Mouse (Mus musculus): ENCODE results near the gene Shisa8. TPM values are rescaled to one million over a fixed set of nuclear protein-coding genes. Genes with fewer than 3 reads are reported as not detected.

Gene Shisa8
- polyA plus RNA-seq, 1 experiment from 2014 or later = 0.66 TPM

DNA sequence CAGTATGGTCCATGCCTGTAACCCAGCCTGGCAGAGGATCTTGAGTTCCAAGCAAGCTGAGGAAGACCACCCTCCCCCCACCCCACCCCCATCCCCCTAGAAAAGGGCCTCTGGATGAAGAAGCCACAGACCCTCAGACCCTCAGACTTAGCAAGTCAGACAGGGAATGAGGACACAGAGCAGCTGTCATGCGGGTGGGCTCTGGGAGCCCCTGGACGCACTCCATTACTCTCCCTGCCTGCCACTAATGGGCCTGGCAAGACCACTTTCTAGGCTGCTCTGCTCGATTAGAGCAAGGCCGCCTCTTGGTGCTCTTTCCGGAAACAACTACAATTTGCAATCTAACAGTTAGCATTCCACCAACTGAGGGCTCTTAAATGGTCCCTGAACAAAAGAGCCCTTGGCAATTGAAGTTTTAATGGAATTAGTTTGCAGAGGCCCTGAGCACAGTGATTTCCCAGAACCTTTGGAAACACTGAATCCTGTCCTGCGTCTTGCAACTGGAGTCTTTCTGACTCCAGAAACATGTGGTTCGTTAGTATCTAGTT lies 34.8 kb downstream of the Shisa8 start:
- no peaks in the 10 kb centered on the region for H3K9me3 ChIP-seq (replicated peaks; ENCODE audit: low read length)
- no peaks in the 10 kb centered on the region for H3K4me1 ChIP-seq (replicated peaks; ENCODE audit: insufficient read depth, low read length)
- H3K36me3 ChIP-seq (ENCODE audit: insufficient read depth, low read length) = peaks cover 84% of the 10 kb centered on the region
- no peak for TF ChIP-seq CTCF (IDR thresholded peaks at IDR 0.05; ENCODE audit: low read depth)
- no peak for ATAC-seq (replicated peaks; ENCODE audit: low FRiP score, low read depth)
- H3K4me2 ChIP-seq (ENCODE audit: low read length) = no peak overlapping the region
- H3K27ac ChIP-seq = no peak overlapping the region
- WGBS = 71% methylated on average over 7 of the region's 7 CpGs
- no peak overlapping the region for H3K9ac ChIP-seq (ENCODE audit: low read depth, low read length)
- no peaks in the 10 kb centered on the region for H3K27me3 ChIP-seq (ENCODE audit: insufficient read depth, low read length)
- no peak for DNase-seq (ENCODE audit: low spot score)
- H3K4me3 ChIP-seq (replicated peaks; ENCODE audit: low read depth, low read length) = no peak overlapping the region

DNA sequence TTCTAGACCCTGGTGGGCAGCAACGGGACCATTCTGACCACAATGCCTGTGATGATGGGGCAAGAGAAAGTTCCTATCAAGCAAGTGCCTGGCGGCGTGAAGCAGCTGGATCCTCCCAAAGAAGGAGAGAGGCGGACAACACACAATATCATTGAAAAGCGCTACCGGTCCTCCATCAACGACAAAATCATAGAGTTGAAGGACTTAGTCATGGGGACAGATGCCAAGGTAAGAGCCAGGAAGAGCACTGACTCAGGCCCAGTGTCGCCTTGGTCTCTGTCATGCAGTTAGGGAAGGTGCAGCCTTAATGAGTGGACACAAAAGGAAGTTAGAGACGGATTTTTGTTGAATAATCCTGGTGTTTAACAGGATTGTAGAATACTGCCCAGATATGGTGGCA lies 37.5 kb downstream of the Shisa8 start:
- Histone ChIP-seq H3K36me3 (ENCODE audit: insufficient read depth, low read length) (peaks cover 80% of the 10 kb centered on the region), H3K27me3 (ENCODE audit: insufficient read depth, low read length) (no peaks in the 10 kb centered on the region), H3K4me1 (replicated peaks; ENCODE audit: insufficient read depth, low read length) (no peaks in the 10 kb centered on the region), H3K4me3 (replicated peaks; ENCODE audit: low read depth, low read length) (no peak overlapping the region), H3K4me2 (ENCODE audit: low read length) (no peak overlapping the region), H3K27ac (no peak overlapping the region), H3K9ac (ENCODE audit: low read depth, low read length) (no peak overlapping the region), H3K9me3 (replicated peaks; ENCODE audit: low read length) (no peaks in the 10 kb centered on the region)
- ATAC-seq (replicated peaks; ENCODE audit: low FRiP score, low read depth) (no peak), DNase-seq (ENCODE audit: low spot score) (no peak)
- 93% methylated on average over 9 of the region's 9 CpGs for WGBS
- no peak for TF ChIP-seq CTCF (IDR thresholded peaks at IDR 0.05; ENCODE audit: low read depth)

DNA sequence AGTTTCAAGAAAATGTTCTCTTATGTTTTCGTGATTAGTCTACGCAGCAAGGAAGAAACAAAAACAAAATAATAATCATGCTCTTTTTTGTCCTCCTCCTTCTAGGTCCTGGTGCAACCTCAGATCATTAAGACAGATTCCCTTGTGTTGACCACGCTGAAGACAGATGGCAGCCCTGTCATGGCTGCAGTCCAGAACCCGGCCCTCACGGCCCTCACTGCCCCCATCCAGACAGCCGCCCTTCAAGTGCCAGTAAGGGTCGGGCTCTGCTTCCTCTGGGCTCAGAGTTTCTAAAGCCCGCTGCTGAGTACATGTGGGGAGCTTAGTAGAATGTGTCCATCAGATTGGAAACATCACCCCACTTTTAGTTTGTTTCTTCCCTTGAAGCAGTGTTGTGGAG lies 40.0 kb downstream of the Shisa8 start:
- TF ChIP-seq CTCF (IDR thresholded peaks at IDR 0.05; ENCODE audit: low read depth) = no peak
- H3K27me3 ChIP-seq (ENCODE audit: insufficient read depth, low read length) = no peaks in the 10 kb centered on the region
- H3K9me3 ChIP-seq (replicated peaks; ENCODE audit: low read length) = no peaks in the 10 kb centered on the region
- no peak overlapping the region for H3K4me2 ChIP-seq (ENCODE audit: low read length)
- ATAC-seq (replicated peaks; ENCODE audit: low FRiP score, low read depth) (no peak), DNase-seq (ENCODE audit: low spot score) (no peak)
- peaks cover 63% of the 10 kb centered on the region for H3K36me3 ChIP-seq (ENCODE audit: insufficient read depth, low read length)
- peaks cover 11% of the 10 kb centered on the region for H3K4me1 ChIP-seq (replicated peaks; ENCODE audit: insufficient read depth, low read length)
- H3K4me3 ChIP-seq (replicated peaks; ENCODE audit: low read depth, low read length) = no peak overlapping the region
- no peak overlapping the region for H3K9ac ChIP-seq (ENCODE audit: low read depth, low read length)
- WGBS = 68% methylated on average over 8 of the region's 8 CpGs
- no peak overlapping the region for H3K27ac ChIP-seq

DNA sequence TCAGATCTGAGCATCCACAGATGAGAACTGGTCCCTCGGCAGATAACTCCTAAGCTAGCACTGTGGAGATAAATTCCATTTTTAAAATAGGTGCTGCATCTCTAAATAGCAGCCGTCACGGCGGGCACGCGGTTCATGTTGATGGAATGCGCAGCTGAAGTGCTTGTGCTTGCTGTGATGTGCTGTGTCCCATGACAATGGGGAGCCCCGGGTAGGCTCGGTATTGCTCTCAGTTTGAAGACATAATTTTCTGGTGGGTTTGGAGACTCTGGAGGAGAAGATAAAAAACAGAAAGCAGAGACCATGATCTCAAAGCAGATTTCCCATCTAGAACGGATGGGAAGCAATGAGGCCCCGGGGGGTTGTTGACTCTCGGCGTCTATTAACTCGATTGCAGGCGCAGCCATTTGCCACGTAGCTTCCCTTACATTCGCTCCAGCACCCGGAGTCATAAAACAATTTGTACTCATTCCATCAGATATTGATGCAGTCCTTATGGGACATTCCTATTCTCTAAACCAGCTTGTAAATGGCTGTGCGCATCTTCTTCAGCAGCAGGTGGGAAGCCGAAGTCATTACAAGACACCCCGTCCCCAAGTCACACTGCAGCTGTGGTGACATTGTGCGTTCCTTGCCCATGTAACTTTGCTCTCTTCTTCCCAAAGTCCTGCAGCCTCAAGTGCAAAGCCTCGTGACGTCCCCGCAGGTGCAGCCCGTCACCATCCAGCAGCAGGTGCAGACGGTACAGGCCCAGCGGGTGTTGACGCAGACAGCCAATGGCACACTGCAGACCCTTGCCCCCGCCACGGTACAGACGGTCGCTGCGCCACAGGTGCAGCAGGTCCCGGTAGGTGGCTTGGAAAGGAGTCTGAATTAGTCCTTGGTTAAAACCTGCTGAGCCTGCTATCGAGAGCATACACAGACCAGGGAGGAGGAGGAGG lies 41.9 kb downstream of the Shisa8 start:
- Histone ChIP-seq H3K4me2 (ENCODE audit: low read length) (no peak overlapping the region), H3K4me3 (replicated peaks; ENCODE audit: low read depth, low read length) (no peak overlapping the region), H3K9ac (ENCODE audit: low read depth, low read length) (no peak overlapping the region), H3K4me1 (replicated peaks; ENCODE audit: insufficient read depth, low read length) (peaks cover 30% of the 10 kb centered on the region), H3K27ac (no peak overlapping the region), H3K27me3 (ENCODE audit: insufficient read depth, low read length) (no peaks in the 10 kb centered on the region), H3K9me3 (replicated peaks; ENCODE audit: low read length) (no peaks in the 10 kb centered on the region), H3K36me3 (ENCODE audit: insufficient read depth, low read length) (peaks cover 48% of the 10 kb centered on the region)
- no peak for TF ChIP-seq CTCF (IDR thresholded peaks at IDR 0.05; ENCODE audit: low read depth)
- ATAC-seq (replicated peaks; ENCODE audit: low FRiP score, low read depth) (no peak), DNase-seq (ENCODE audit: low spot score) (no peak)
- 77% methylated on average over 36 of the region's 36 CpGs for WGBS

- no peaks in the 10 kb centered on the region for H3K9me3 ChIP-seq (replicated peaks; ENCODE audit: low read length)
- no peak for DNase-seq (ENCODE audit: low spot score)
- no peak overlapping the region for H3K4me2 ChIP-seq (ENCODE audit: low read length)
- no peak overlapping the region for H3K9ac ChIP-seq (ENCODE audit: low read depth, low read length)
- no peak for ATAC-seq (replicated peaks; ENCODE audit: low FRiP score, low read depth)
- peaks cover 38% of the 10 kb centered on the region for H3K36me3 ChIP-seq (ENCODE audit: insufficient read depth, low read length)
- no peak overlapping the region for H3K27ac ChIP-seq
- no peaks in the 10 kb centered on the region for H3K27me3 ChIP-seq (ENCODE audit: insufficient read depth, low read length)
- no peak overlapping the region for H3K4me3 ChIP-seq (replicated peaks; ENCODE audit: low read depth, low read length)
- peaks cover 32% of the 10 kb centered on the region for H3K4me1 ChIP-seq (replicated peaks; ENCODE audit: insufficient read depth, low read length)
- 79% methylated on average over 5 of the region's 5 CpGs for WGBS
- no peak for TF ChIP-seq CTCF (IDR thresholded peaks at IDR 0.05; ENCODE audit: low read depth)
Observed at GRCm38 (mm10) chr15:82169671-82170070, 42.9 kb downstream of the Shisa8 start.

DNA sequence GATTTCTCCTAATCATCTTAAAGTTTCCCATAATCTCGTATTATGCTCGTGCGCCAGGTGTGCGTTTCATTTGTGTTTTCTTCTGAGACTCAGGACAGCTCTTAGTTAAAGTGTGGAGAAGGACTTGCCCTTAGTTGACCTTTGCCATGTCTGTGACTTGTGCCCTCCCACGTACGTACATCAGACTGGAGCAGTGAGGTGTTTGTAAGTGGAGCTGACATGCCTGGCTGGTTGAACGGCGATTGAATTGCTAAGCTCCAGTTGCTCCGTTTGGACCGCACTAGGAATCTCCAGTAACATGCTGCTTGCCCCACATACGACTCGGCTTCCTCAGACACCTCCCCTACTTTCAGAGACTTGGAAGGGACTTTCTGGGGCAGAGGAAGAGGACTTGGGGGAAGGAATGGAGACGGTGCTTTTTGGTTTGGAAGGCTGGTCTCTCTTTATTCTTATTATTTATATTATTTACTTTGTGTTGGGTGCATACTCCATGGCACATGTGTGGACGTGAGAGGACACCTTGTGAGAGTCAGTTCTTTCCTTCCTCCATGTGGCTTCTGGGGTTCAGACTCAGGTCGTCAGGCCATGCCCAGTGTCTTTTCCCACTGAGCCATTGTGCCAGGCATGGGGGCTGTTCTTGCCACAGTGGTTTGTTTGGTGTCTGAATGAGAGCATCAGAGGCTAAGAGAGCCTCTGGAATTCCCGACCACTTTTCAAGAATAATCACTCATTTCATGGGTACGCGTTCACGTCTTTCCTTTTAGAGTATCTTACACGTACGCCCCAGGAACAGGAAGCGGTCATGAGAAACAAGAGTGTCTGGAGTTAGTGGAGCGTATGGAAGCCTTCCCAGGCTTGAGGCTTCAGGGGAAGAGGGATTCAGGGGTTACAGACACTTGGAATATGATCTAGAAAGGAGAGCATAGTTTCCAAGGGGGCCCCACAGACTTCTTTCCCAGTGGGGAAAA lies 45.1 kb downstream of the Shisa8 start:
- Histone ChIP-seq H3K36me3 (ENCODE audit: insufficient read depth, low read length) (peaks cover 20% of the 10 kb centered on the region), H3K9me3 (replicated peaks; ENCODE audit: low read length) (no peaks in the 10 kb centered on the region), H3K4me3 (replicated peaks; ENCODE audit: low read depth, low read length) (no peak overlapping the region), H3K9ac (ENCODE audit: low read depth, low read length) (no peak overlapping the region), H3K27me3 (ENCODE audit: insufficient read depth, low read length) (no peaks in the 10 kb centered on the region), H3K4me1 (replicated peaks; ENCODE audit: insufficient read depth, low read length) (peaks cover 34% of the 10 kb centered on the region), H3K27ac (peak overlapping the region; percentile 83), H3K4me2 (ENCODE audit: low read length) (peak overlapping the region; percentile 37)
- 27% methylated on average over 23 of the region's 23 CpGs for WGBS
- TF ChIP-seq CTCF (IDR thresholded peaks at IDR 0.05; ENCODE audit: low read depth) = no peak
- ATAC-seq (replicated peaks; ENCODE audit: low FRiP score, low read depth) = peak; percentile 60
- DNase-seq (ENCODE audit: low spot score) = peak; percentile 87
